Mouse (Mus musculus) adrenal gland, adult (tissue): Measurements from ENCODE around the gene Casp7.

Experiments
- DNase-seq, 2 experiments: peaks; one replicate each; pipeline ENCODE4 v3.0.0; 2022 to 2023; ENCODE audit warnings: low spot score in 1 of 2; ENCODE audit not compliant: inconsistent age in 2 of 2

Casp7 gene

DNA sequence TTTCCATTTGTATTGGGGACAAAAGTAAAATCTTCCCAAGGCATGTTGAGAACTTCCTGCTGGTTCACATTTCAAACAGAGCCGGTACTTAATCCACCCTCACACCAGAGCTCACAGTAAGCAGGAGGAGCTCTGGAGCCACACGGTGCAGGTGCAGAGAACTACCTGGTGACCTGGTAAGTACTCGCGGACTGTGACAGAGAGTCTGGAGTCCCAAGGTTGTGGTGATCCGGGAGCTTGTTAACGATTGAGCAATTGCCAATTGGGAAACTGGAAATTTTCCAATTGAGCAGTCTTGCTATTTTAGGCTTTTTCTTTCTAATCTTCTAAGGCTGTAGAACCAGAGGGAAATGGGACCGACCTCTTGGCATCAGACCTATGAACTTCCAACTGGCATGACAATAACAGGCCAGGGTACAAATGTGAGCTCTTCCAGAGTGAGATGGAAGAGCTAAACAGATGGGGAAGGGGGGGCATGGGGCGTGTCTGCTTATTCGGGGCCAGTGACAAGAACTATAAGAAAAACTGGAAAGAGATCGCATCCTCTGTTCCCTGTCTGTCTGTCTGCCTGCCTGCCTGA is 64.7 kb downstream of the Casp7 start, which contains the start of gene Plekhs1:
TSS of gene Plekhs1 (plus strand) at position 119 of the 580 bp plus-strand sequence.
- DNase-seq = peak; percentile 7 to 73

DNA sequence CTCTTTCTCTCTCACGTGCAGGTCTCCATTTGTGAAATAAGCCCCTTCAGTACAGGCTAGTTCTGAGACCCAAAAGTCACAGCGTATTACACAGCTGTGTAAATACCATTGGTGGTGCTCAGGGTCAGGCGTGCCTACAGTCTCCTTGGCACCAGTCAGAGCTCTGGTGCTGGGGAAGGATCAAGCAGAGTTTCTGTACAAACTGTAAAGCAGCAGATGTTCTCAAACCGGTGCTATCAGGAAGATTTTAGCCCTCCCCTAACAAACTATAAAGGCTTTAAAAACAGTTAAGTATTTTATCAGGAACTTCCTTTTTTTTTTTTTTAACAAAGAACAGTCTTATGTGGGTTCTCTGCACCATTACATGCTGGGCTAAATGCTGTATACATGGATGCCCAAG is 65.9 kb downstream of the Casp7 start:
- DNase-seq = no peak

DNA sequence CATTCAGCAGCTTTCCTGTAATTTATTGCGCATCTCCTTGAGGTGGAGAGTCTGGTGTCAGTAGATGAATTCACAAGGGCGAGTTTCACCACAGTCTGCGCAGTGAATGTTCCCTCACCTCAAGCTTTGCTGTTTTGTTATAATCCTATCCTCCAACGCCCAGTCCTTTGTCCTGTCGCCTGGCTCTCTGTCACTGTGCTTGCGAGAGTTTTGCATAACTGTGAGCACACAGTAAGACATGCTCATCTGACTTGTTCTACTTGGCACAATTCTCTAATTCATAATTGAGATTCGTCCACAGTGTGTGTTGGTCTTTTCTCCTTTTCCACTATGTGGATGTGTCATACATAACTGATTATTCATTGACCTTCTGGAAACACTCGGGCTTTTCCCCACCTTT is 69.6 kb downstream of the Casp7 start:
- DNase-seq = no peak

DNA sequence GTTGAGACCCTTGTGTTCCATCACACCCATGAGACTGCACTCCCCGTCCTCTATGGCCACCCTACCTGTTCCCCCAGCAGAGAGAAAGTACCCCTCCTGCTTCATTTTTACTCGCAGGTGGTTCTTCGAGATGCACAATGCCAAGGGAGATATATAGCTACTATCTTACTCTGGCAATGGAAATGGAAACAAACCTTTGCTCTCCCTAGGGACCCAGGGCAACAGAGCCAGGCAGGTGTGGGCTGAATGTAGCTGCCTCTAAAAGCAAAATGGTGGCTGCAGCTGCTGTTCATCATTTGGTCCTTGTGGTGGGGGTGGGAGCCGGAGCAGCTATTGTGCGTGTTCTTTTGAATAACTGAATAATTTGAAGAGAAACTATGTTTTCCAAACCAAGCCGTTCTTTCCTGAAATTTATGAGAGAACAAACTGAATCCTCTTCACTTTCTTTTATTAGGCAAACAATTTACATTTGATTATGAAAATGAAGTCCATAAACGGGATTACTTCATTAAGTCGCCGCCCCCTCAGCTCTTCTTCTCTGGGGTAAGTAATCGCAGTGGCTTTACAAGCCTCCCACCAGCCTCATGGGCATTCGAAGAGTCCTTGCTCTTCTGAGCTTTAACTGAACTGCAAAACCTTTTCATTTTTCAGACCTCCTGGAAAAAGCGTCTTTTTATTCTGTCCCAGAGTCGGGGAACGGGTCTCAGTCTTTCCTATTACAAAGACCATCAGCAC is 73.5 kb downstream of the Casp7 start:
- no peak for DNase-seq

DNA sequence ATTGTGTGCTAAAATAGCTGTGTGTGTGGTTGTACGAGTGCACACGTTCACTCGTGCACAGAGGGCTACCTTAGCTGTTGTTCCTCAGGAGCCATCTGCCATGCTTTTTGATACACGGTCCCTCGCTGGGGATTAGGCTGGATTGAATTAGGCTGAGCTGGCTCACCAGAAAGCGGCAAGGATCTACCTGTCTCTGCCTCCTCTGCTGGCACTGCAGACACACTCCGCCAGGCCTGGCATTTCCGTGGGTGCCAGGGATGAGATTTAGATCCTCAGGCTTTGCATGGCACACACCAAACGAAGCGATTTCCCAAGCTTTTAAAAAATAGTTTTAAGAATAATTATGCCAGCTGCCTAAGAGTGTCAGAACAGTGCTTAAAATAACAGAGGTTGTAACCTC is 75.0 kb downstream of the Casp7 start:
- no peak for DNase-seq

DNA sequence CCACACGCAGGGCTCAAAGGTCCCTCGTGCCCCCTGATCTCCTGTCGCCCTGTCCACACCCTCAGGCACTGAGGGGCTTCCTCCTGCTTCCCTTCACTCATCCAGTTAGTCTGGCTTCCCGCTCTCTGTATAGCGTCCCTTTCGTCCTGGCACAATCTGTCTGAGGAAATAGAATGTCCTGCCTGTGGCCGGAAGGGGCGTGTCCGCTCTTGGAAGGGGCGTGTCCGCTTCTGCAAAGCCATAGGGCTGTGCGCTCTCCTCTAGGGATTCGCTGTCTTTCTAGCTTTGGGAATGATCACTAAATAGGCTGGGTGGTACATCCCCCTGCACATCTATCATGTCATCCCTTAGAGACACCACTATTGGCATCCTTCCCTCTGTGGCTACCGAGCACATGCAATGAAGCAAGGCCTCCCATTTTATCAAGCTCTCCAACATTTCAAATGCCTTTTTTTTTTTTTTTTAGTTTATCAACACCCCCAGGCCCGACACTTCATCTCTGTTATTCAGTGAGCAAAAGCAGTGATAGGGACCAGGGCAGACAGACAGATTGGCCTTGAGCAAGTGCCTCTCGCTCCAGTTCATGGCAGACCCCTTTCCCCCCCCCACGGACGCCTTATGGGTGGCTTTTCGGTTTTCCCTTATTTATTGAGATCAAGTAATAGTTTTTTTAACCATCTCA is 78.1 kb downstream of the Casp7 start:
- DNase-seq = no peak

DNA sequence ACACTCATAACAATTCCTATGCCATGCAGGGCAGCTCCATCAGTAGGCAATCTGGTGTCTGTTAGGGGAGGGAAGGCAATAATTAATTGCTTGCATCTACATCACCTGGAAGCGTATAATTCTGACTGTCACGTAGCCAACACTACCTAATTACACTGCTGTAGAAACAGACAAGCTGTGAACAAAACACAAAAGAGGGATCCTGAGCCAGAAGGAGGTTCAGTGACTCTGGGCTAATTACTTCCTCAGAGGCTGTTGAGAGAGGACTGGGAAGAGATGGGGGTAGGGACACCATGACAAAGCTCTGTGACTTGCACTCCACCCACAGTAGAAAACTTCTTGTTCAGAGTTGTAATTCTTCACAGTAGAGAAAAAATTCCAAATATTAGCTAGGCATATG is 79.6 kb downstream of the Casp7 start:
- DNase-seq = no peak

DNA sequence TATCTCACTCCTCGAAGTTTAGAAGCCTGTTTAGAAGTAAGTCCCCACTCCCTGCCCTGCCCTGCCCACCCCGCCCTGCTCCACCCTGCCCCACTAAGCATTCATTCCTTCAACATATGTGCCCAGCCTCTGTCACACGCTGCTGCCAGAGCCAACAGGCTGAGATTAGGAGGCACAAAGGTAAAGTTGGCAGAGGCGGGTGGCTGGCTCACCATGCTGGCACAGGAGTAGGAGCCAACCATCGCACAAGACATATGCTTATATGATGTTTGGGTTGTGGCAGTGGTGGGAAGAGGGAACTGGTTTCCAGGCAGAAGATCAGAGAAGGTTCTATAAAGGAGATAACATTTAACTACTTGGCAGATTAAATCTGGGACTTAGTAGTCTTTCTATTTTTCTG is 80.3 kb downstream of the Casp7 start:
- DNase-seq = no peak

DNA sequence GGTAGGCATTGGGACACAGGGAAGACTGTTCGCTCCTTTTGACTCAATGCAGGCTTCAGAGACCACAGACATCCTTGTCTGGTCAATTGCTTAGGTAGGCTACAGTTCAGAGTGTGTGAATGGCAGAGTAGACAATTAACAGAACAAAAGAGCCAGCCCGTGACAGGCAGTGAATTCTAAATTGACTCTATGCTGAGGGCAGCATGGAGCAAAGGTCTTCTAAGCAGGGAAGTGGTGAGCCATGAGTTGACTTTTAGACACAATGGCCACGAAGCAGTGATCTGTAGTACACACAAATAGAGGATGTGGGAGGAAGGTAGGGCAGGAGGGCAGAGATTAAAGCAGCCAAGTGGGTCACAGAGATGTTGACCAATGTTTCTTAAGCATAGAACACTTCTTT is 80.9 kb downstream of the Casp7 start:
- DNase-seq = no peak

DNA sequence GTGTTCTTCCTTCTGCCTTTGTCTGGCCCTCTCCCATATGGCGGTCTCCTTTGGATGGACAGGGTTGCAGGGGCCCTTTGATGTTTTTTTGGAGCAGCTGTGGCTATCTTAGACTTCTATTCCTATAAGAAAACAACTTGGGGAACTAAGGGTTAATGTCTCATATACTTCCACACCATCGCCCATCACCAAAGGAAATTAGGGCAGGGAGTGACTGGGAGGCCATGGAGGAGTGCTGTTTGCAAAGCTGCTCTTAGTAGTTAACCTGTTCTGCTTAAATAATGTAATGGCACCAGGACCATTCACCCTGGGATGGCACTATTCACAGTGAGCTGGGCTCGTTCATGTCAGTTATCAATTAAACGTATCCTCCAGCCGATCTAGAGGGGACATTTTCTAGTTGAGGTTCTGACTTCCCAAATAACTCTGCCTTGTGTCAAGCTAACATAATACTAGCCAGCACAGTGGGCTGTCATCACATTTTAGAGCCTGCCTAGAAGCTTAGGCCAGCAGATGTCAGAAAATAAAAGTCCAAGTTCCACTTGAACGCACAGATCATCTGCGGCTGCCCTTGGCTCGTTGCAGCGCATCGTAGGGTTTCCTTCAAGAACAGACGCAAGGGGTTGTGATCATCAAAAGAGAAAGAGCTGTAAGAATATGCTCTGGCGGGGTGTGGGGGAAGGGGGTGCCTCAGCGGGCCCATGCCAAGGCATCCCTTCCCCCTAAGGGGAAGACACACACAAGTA is 87.9 kb downstream of the Casp7 start:
- DNase-seq = no peak

DNA sequence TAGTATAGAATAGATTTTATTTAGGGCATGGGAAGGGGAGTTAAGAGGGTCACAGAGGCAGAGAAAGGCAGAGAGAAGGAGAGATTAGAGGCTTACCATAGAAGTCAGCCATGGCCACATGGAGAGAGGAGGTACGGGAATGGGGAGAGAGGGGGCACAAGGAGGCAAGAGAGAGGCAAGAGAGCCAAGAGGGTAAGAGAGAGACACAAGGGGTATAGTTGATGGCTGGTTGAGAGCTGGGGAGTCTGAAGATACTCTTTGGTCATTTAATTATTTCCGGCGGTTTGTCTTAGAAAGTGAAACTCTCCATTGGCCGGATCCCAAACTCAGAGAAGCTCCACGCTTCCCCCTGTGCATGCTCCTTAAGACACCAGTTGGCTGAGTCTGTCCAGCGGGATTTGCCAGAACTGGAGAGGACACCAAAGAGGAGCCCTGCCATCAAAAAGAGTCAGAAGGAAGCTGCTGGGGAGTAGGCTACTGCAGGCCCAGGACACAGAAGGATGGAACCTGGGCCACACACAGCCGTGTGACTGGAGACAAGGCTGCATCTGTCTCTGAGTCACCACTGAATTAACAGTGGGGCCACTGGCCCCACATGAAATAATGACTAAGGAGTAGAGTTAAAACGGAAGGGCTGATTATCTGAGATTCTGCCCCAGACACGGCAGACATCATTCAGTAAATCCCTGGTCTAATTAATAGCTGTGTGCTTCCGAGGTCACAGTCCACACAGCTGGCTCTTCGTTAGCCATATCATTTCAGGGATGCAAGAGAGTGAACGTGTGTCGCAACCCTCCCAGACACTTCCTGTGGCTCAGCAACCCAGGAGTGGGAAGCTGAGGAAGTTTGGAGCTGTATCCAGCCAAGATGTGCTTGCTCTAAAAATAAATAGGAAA is 88.7 kb downstream of the Casp7 start:
- DNase-seq = peak; percentile 13 to 43

DNA sequence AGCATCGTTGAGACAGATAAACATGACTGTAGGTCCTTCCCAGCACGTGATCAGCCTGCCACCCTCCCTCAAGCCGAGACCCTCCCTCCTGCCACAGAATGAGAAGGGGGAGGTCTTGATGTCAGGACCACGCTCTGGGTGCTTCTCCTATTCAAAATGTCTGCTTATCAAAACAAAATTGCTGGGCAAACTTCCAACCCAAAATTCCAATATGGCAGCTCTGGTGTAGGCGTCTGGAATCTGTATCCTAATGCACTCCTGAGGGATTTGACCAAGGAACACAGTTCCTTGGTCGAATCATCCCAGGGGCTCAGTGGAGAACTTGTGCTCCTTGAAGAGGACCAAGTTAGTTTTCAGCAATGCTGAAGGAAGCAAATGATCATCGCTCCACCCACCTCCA is 90.0 kb downstream of the Casp7 start:
- DNase-seq = no peak

DNA sequence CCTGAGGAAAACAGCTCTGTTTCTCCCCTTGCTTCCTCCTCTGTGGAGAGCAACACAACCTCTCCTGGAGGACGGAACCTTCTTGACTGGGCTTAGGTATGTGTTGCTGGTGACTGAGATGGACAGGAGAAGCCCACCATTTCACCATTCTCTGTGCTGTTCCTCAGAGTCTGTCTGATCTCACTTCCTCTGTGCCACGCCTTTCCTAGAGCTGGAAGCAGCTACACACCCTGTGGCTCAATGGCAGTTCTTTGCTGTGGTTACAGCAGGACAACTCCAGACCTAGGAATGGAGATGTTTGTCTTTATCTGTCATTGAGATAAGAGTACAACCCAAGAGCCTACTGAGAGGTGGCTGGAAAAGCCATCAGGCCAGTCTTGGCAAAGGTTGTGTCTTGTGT is 90.4 kb downstream of the Casp7 start:
- no peak for DNase-seq

DNA sequence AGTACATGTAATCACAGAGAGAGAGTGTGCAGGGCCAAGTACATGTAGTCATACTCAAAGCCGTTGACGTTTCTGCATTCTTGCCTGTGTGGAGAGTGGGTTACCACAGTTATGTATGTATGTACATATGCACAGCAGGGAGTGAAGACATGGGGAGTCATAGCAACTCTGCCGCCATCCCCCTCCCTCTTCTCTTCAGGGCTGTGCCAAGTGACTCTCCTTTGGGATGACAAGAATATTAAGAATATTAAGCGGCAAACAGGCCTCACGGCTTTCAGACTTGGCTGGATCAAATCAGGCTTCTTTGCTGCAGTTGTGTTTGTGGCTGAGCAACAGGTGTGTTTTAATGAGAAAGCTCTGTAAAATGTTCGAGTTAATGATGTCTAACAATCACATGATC is 92.7 kb downstream of the Casp7 start:
- DNase-seq = no peak
